ENCODE assay signal across 26 mouse cellular contexts in genomic region chr19:41048187-41048559, GRCm38 (mm10). TPM values are rescaled to one million over a fixed set of nuclear protein-coding genes. Genes with fewer than 3 reads are reported as not detected.
"Had no signal": no experiment of that assay in that cellular context is flagged by ENCODE, and none has a peak within 500 bp of the region (broad histone marks: within the 10 kb centered on the region; RNA-seq: fewer than 3 reads in every experiment).

No protein-coding gene starts in this region.

- H3K27ac ChIP-seq: limb, embryonic 12.5 days; limb, embryonic 15.5 days; macrophage; midbrain, embryonic 13.5 days had no signal

- H3K4me3 ChIP-seq: limb, embryonic 12.5 days; limb, embryonic 15.5 days; midbrain, embryonic 13.5 days had no signal

- H3K9ac ChIP-seq: limb, embryonic 12.5 days; limb, embryonic 15.5 days; lung, embryonic 14.5 days; midbrain, embryonic 13.5 days had no signal

- ATAC-seq: intestine, embryonic 16.5 days; lung, postnatal 0 days; midbrain, embryonic 13.5 days had no signal

- H3K4me1 ChIP-seq: limb, embryonic 12.5 days; limb, embryonic 15.5 days; midbrain, embryonic 13.5 days had no signal

- H3K4me2 ChIP-seq: limb, embryonic 12.5 days; limb, embryonic 15.5 days; lung, embryonic 14.5 days; midbrain, embryonic 13.5 days had no signal

- H3K27me3 ChIP-seq: limb, embryonic 15.5 days; midbrain, embryonic 13.5 days had no signal

- H3K36me3 ChIP-seq: limb, embryonic 12.5 days; limb, embryonic 15.5 days; midbrain, embryonic 13.5 days had no signal

- DNase-seq: kidney, adult 18-20 months; kidney, adult 9 months; kidney, postnatal 14 days; kidney, postnatal 4 days; left cerebral cortex, postnatal 4 days; lung, embryonic 14.5 days; thymus, adult 18-20 months; thymus, postnatal 25 days had no signal

- H3K9me3 ChIP-seq: limb, embryonic 12.5 days; limb, embryonic 15.5 days; midbrain, embryonic 13.5 days had no signal

RNA-seq across cellular contexts. Expression of gene Dntt, which starts 19.1 kb away (rescaled TPM):
- total RNA-seq: layer of hippocampus, adult 18-20 months; left cerebral cortex, adult 8-10 months; left cerebral cortex, postnatal 14 days; midbrain, postnatal 0 days had no signal
- polyA plus RNA-seq: intestine, embryonic 16.5 days; limb, embryonic 12.5 days; limb, embryonic 15.5 days; liver, embryonic 16.5 days; lung, postnatal 0 days; small intestine, adult 2 months; stomach, embryonic 16.5 days had no signal

RNA-seq across cellular contexts. Expression of gene Opalin, which starts 28.7 kb away (rescaled TPM):
- total RNA-seq: left cerebral cortex, postnatal 4 days; megakaryocyte, adult 5-6 weeks; midbrain, postnatal 0 days had no signal
- polyA plus RNA-seq: intestine, embryonic 16.5 days; kidney, embryonic 16.5 days; limb, embryonic 12.5 days; limb, embryonic 15.5 days; liver, embryonic 16.5 days; lung, embryonic 14.5 days; macrophage; midbrain, embryonic 13.5 days; midbrain, postnatal 0 days; neural tube, embryonic 11.5 days; small intestine, adult 2 months; spleen, adult 2 months; stomach, embryonic 16.5 days; testis, adult 2 months had no signal
